Mouse (Mus musculus) lung, postnatal 0 days (tissue): ENCODE measurements around the gene Cog5.

ENCODE experiments used
- CTCF ChIP-seq: IDR thresholded peaks from 2 replicates; pipeline ENCODE4 v1.5.1; 2016; ENCODE audit warnings: antibody characterized with exemption, mild to moderate bottlenecking
- EP300 ChIP-seq: IDR thresholded peaks from 2 replicates; pipeline ENCODE4 v1.6.1; 2016; ENCODE audit warnings: antibody characterized with exemption, mild to moderate bottlenecking, control low read depth

- TF ChIP-seq CTCF = no peak
- no peak for TF ChIP-seq EP300
These were observed 58.9 kb downstream of the Cog5 start, which contains the start of gene Gpr22 for GRCm38 (mm10) chr12:31713600-31713999.
